Mouse (Mus musculus) heart, adult 8-10 months (tissue): ENCODE results near the gene Bak1. TPM values are rescaled to one million over a fixed set of nuclear protein-coding genes. Genes with fewer than 3 reads are reported as not detected.
A peak's percentile ranks its signal among the peaks of the same experiment; 100 is the strongest.

Experiments
- DNase-seq: peaks from one replicate; pipeline ENCODE4 v3.0.0; 2022; ENCODE audit warnings: low spot score
- total RNA-seq, 4 experiments: library from RNA; stranded (reverse); gene quantifications; 2 replicates each; pipeline ENCODE4 v1.2.4; 2022

Bak1 gene
- total RNA-seq, 4 experiments from 2014 or later = 11.0 to 15.9 (median 13.7) TPM

GRCm38 (mm10) chr17:27021076-27021475 lies 7.7 kb downstream of the Bak1 start:
- DNase-seq = no peak

GRCm38 (mm10) chr17:27018555-27019196 lies 10.1 kb downstream of the Bak1 start:
- DNase-seq = no peak

GRCm38 (mm10) chr17:27017564-27018499 lies 11.0 kb downstream of the Bak1 start:
- DNase-seq = peak; percentile 83

- DNase-seq = no peak
Observed at GRCm38 (mm10) chr17:27012909-27013308, 15.9 kb downstream of the Bak1 start.

DNA sequence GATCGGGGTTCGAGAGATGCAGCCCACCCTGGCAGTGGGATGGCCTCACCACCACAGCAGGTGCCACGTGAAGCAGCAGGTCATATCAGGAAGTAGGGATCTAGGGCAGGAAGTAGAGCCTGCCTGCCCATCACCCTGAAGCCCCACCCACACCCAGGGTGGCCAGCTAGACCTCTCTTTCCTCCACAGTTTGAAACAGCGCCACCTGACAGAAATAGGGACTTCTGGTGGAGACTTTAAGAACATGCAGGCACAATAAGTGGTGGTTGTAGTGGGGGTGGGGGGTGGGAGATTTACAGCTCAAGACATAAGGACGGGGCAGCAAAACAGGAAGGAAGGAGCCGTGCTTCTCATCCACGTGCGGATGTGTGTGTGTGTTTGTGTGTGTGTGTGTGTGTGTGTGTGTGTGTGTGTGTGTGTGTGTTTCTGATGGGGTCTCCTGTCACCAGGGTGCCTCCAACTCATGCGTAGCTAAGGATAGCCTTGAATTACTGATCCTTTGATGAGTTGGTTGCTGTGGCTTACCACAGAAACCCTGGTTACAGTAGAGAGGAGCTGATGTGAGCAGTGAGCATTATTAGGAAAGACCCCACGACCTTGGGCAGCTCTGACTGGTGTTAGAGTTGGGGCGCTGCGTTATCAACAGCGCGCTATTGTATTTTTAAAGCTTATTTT lies 16.7 kb downstream of the Bak1 start:
- no peak for DNase-seq

GRCm38 (mm10) chr17:27011167-27011566 lies 17.6 kb downstream of the Bak1 start:
- DNase-seq = no peak

DNA sequence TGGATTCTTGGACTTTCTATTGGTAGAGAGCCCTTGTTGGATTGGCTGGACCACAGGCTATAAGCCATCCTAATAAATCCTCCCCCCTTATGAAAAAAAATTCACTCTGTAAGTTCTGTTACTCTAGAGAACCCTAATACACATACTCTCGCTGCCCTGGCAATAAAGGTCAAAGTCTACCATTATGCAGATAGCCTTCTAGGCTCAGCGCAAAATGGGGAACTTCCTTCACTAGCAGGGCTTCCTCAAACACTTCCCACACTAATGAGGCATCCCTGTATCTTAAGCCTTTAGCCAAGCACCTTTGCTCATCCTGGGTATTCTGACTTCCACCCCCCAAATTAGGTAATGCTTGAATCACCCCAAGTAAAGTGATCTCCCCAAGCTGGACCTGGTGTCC lies 20.5 kb downstream of the Bak1 start:
- no peak for DNase-seq

GRCm38 (mm10) chr17:27005644-27006043 lies 23.2 kb downstream of the Bak1 start:
- no peak for DNase-seq

DNA sequence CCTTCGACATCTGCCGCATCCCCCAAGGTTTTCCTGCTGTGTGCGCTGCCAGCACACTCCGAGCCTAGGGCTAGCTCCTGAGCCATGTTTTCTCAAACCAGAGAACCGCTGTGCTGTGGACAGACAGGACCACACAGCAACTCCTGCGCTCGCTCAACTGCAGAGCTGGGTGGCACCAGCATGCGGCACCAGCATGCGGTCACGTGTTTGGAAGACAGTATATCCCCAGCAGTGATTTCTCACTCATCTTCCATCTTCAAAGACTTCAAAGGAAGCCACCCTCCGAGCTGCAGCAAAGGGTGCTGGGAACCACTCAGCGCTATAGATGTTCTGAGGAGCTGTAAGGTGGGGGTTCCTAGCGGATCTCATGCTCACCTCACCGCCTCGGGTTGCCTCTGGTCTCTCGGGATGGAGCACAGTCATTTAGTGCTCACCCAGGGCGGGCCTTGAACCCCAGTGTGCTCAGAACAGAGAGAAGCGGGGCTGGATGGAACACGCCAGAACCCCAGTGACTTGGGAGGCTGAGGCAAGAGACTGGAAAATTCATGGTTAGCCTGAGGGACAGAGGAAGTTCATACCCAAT lies 23.8 kb downstream of the Bak1 start:
- no peak for DNase-seq

DNA sequence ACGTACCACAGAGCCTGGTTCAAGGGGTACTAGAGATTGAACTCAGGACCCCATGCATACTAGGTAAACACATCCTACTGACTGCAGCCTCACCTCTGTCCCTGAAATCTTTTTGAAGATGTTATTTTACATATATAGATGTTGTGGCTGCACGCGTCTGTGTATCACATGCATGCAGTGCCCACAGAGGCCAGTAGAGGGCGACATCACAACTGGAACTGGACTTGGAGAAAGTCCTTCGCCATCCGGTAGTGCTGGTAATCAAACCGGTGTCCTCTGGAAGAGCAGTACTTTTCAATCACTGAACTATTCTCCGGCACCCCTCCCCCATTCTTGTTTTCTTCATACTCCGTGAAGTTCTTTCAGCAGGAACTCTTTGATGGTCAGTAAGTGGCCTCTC lies 24.4 kb downstream of the Bak1 start:
- peak; percentile 54 for DNase-seq

DNA sequence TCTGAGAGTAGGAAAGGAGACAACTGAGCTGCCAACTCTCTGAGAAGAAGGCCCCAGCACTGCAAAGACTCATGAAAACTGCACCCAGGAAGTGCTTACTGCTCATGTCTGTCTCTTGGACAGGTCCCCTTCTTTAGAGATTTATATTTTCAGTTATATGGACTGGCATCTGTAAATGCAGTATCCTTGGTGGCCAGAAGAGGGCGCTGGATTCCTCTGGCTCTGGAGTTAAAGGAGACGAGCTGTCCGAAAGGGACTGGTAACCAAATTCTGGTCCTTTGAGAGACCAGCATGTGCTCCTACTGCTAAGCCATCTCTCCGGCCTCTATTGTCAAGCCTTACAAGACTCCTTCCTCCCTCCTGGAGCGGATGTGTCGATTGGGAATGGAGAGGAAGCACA lies 26.9 kb downstream of the Bak1 start:
- no peak for DNase-seq

DNA sequence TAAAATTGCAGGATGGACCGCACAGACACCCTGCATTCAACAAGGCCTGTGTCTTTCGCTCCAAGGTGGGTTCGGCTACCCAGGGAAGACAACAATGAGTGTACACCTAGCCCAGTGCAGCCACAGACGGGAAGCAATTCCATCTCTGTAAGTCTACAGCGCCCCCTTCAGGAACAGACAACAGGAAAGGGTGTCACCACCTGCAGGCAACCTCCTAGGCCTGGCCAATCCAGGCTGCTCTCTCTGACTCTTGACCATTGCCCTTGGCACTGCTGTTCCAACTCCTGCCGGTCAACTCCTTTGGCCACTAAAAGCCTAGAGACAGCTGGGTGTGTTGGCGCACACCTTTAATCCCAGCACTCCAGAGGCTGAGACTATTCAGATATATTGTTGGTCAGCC lies 27.7 kb downstream of the Bak1 start:
- no peak for DNase-seq

GRCm38 (mm10) chr17:26999996-27000395 lies 28.8 kb downstream of the Bak1 start:
- no peak for DNase-seq

DNA sequence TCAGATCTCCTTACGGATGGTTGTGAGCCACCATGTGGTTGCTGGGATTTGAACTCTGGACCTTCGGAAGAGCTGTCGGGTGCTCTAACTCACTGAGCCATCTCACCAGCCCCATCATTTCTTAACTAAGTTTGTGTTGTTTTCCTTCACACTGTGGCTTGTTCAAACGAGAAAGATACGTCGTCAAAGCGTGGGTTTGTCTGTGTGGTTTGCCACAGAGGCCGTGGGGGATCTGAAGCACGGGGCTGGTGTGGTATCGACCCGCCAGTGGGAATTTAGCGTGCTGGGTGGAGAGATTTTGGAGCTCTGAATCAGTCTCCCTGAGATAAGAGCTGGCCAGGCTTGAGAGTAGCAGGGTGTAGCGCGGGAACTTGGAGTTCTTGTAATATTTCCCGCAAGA lies 30.5 kb downstream of the Bak1 start:
- DNase-seq = no peak

GRCm38 (mm10) chr17:26997661-26998060 lies 31.1 kb downstream of the Bak1 start:
- no peak for DNase-seq

DNA sequence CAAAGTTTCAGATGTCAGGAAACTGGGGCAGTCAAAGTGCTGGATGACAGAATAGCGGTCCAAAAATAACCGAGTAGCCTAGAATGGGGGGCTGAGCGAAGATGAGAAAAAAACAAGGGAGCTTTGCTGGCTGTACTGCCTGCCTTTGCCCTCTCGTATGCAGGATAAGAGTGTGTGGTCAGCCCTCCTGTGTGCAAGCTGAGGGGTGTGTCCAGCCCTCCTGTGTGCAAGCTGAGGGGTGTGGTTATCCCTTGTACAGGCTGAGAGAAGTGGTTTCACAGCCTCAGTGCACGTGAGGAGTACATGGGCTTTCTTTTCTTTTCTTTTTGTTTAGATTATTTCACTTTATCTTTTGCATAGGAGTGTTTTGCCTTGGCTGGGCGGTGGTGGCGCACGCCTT lies 33.2 kb downstream of the Bak1 start:
- DNase-seq = no peak

GRCm38 (mm10) chr17:26995006-26995405 lies 33.8 kb downstream of the Bak1 start:
- DNase-seq = no peak

DNA sequence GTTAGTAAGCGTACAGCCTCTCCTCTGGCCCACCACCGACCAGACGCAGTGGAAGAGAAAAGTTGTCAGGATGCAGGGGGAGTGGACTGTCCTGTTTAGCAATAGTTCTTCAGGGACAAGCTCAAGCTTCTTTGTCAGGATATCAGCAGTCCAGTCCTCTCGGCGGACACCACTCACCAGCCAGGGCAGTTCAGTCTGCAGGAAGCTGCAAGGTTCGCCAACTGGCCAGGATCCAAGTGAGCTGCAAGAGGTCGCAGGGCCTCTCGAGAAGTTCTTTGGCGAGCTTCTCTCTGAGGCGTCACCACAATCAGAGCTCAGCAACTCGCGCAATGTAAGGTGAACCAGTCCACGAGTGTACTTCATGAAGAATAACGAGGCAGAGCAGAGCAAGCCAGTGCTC lies 34.4 kb downstream of the Bak1 start:
- peak; percentile 54 for DNase-seq

GRCm38 (mm10) chr17:26990521-26990920 lies 38.3 kb downstream of the Bak1 start:
- DNase-seq = no peak

DNA sequence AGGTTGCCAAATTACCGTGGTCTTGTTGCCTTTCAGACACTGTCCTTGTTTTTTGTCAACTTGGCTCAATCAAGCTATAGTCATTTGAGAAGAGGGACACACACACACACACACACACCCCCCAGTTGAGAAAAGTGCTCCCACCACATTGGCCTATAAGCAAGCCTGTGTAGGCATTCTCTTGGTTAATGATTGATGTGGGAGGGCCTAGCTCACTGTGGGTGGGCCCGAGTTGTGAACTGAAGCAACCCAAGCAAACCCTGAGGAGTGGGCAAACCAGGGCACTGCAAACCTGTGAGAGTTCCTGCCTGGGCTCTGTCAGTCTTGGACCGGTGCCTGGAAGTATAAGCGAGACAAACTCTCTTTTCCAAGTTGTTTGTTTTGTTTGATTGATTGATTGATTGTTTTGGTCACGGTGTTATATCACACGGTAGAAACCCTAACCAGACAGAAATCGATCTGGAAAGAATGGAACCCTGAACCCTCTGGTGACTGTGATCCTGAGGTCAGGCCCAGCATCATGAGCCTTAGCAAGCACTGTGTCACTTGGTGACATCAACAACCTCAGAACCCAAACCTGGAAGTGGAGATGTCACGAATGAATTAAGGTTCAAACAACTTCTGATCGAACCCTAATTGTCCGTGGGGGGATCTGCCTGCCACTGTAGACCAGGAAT lies 43.2 kb downstream of the Bak1 start:
- DNase-seq = no peak

DNA sequence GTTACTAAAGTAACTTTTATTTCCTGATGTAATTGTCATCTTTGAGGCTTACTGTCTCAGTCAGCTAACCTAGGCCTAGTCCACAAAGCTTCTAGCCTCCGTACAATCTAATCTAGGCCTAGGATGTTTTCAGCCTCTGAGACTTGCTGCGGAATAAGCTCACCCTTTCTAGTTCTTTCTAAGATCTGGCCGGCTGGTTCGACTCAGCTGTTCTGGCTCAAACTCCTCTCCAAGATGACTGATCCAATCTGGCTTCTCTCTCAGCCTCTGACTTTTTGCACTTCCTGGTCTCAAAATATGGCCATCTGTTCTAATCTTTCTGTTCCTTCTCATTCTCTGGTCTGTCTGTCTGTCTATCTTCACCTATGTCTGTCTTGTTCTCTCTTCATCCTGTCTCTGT lies 45.4 kb downstream of the Bak1 start:
- peak; percentile 45 for DNase-seq

DNA sequence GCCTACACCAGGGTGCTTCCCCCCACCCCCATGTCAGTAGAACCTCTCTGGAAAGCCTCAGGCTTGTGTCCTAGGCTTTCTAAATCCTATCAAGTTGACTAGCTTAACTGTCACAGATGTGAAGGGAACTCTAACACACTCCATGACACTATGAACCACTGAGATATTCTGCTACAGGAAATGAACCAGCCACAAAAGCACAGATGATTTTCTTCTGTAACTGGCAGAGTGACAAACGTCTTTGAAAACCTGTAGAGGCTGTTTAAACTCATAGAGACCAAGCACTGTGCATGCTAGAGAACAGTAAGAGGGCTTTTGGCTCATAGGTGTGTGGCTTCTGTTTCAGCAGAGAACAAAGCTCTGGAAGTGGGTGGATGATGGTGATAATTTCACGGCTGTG lies 47.8 kb downstream of the Bak1 start:
- no peak for DNase-seq
